Comparison of ENCODE assay signal across 33 mouse cellular contexts in genomic region chr11:113562326-113562725, GRCm38 (mm10). TPM values are rescaled to one million over a fixed set of nuclear protein-coding genes. Genes with fewer than 3 reads are reported as not detected.
A peak's percentile ranks its signal among the peaks of the same experiment; 100 is the strongest.
DNase-seq lines count a peak whose midpoint lies in the region; ATAC-seq and TF ChIP-seq lines count a peak whose summit lies in the region.
"Had no signal": no experiment of that assay in that cellular context is flagged by ENCODE, and none has a peak within 500 bp of the region (broad histone marks: within the 10 kb centered on the region; RNA-seq: fewer than 3 reads in every experiment).

No protein-coding gene starts in this region.

- no peaks in the 10 kb centered on the region for H3K36me3 ChIP-seq in kidney, embryonic 16.5 days (ENCODE audit: insufficient read depth, low read length)
- H3K36me3 ChIP-seq: embryonic facial prominence, embryonic 13.5 days; forebrain, embryonic 15.5 days; hindbrain, embryonic 15.5 days; midbrain, embryonic 12.5 days; neural tube, embryonic 12.5 days had no signal

- no peak for TF ChIP-seq CTCF in bone marrow, adult 2 months (IDR thresholded peaks at IDR 0.05; ENCODE audit: control insufficient read depth, insufficient read depth, low read length)

- no peak; the same call in 1 of the 2 replicates for ATAC-seq in kidney, embryonic 16.5 days (ENCODE audit: low FRiP score, low TSS enrichment)
- ATAC-seq: forebrain, embryonic 15.5 days; inflammation-experienced regulatory T-cells, adult 6 months; lung, postnatal 0 days had no signal

- WGBS in kidney, embryonic 16.5 days, result 83% methylated on average over 8 of the region's 8 CpGs
- 82% methylated on average over 8 of the region's 8 CpGs for WGBS in bone marrow, adult 2 months

- TF ChIP-seq POLR2A in bone marrow, adult 2 months (IDR thresholded peaks at IDR 0.05; ENCODE audit: borderline replicate concordance, control insufficient read depth, low read depth, low read length), result no peak

- DNase-seq in kidney, adult 11 months, result peak; percentile 56
- DNase-seq in kidney, adult 8-10 months, result peak; percentile 49 to 54
- peak; percentile 58 to 62 for DNase-seq in kidney, postnatal 36 days
- no peak for DNase-seq in layer of hippocampus, postnatal 14 days (ENCODE audit: low spot score in 2 of 2)
- no peak for DNase-seq in right cerebral cortex, postnatal 36 days (ENCODE audit: low spot score in 2 of 2)
- DNase-seq: adrenal gland, adult 8-10 months; cerebellum, adult 11 months; heart, adult 2 months; heart, postnatal 4 days; layer of hippocampus, adult 9-11 months; liver; lung, adult 18-20 months; lung, postnatal 4 days; right cerebral cortex, adult 18-20 months; right cerebral cortex, postnatal 4 days; thymus, adult 2 months; thymus, postnatal 4 days had no signal

- no peak overlapping the region for H3K9ac ChIP-seq in kidney, embryonic 16.5 days (replicated peaks; ENCODE audit: low read length)
- H3K9ac ChIP-seq: embryonic facial prominence, embryonic 13.5 days; forebrain, embryonic 15.5 days; heart, embryonic 12.5 days; hindbrain, embryonic 15.5 days; midbrain, embryonic 12.5 days; neural tube, embryonic 12.5 days had no signal

- no peaks in the 10 kb centered on the region for H3K27me3 ChIP-seq in kidney, embryonic 16.5 days (ENCODE audit: insufficient read depth, low read length)
- H3K27me3 ChIP-seq: embryonic facial prominence, embryonic 13.5 days; forebrain, embryonic 15.5 days; heart, embryonic 12.5 days; hindbrain, embryonic 15.5 days; megakaryocyte, embryonic 14.5 days; neural tube, embryonic 12.5 days had no signal

- no peak overlapping the region for H3K4me3 ChIP-seq in kidney, embryonic 16.5 days (ENCODE audit: low read length)
- H3K4me3 ChIP-seq in bone marrow, adult 2 months (replicated peaks; ENCODE audit: control insufficient read depth, low read depth, low read length), result no peak overlapping the region
- H3K4me3 ChIP-seq: embryonic facial prominence, embryonic 13.5 days; forebrain, embryonic 10.5 days; forebrain, embryonic 15.5 days; heart, adult 2 months; heart, embryonic 12.5 days; hindbrain, embryonic 15.5 days; megakaryocyte, embryonic 14.5 days; midbrain, embryonic 12.5 days; myocyte; neural tube, embryonic 12.5 days had no signal

- H3K4me2 ChIP-seq in kidney, embryonic 16.5 days (replicated peaks; ENCODE audit: low read depth, low read length), result no peak overlapping the region
- H3K4me2 ChIP-seq: embryonic facial prominence, embryonic 13.5 days; forebrain, embryonic 15.5 days; heart, embryonic 12.5 days; hindbrain, embryonic 15.5 days; midbrain, embryonic 12.5 days; neural tube, embryonic 12.5 days had no signal

- H3K4me1 ChIP-seq in kidney, embryonic 16.5 days (ENCODE audit: insufficient read depth, low read length), result peaks cover 20% of the 10 kb centered on the region
- no peaks in the 10 kb centered on the region for H3K4me1 ChIP-seq in bone marrow, adult 2 months (ENCODE audit: control insufficient read depth, insufficient read depth, low read length)

- H3K27ac ChIP-seq in kidney, embryonic 16.5 days (ENCODE audit: low read length), result no peak overlapping the region
- peak overlapping the region; percentile 51 for H3K27ac ChIP-seq in bone marrow, adult 2 months (ENCODE audit: control insufficient read depth, insufficient read depth, low read depth, low read length, poor library complexity)
- H3K27ac ChIP-seq: embryonic facial prominence, embryonic 13.5 days; forebrain, embryonic 10.5 days; forebrain, embryonic 15.5 days; heart, adult 2 months; hindbrain, embryonic 15.5 days; midbrain, embryonic 12.5 days; neural tube, embryonic 12.5 days had no signal

- H3K9me3 ChIP-seq in kidney, embryonic 16.5 days (ENCODE audit: low read length), result no peaks in the 10 kb centered on the region
- H3K9me3 ChIP-seq: embryonic facial prominence, embryonic 13.5 days; forebrain, embryonic 10.5 days; forebrain, embryonic 15.5 days; heart, embryonic 12.5 days; hindbrain, embryonic 15.5 days; megakaryocyte, embryonic 14.5 days; midbrain, embryonic 12.5 days; neural tube, embryonic 12.5 days had no signal

RNA-seq across cellular contexts. Expression of gene Sstr2, which starts 56.8 kb away (rescaled TPM):
- polyA plus RNA-seq in kidney, embryonic 16.5 days (2015; fragmentation: Nextera tagmentation; extraction: Ambion mirVana), result 0.36 and 0.47 TPM in 2 replicates
- polyA plus RNA-seq in bone marrow, adult 2 months (2011; ENCODE audit: insufficient read depth, insufficient read length, low replicate concordance, missing spikeins), result not detected in 2 replicates
- 10 to 100 TPM; 32.9 to 35.8 TPM for total RNA-seq in layer of hippocampus, postnatal 14 days (2021)
- total RNA-seq: gastrocnemius, adult 18-20 months; heart, adult 2 months; heart, postnatal 4 days had no signal
- polyA plus RNA-seq: G1E; heart, adult 2 months; heart, postnatal 0 days had no signal

Comparison
In these comparisons a context has a peak if more than half of its experiments do, and no peak if none do; other contexts are left out.
1. DNase-seq: peak in kidney, adult 11 months (single experiment), kidney, adult 8-10 months (2 of 2) and kidney, postnatal 36 days (2 of 2); none in layer of hippocampus, postnatal 14 days (0 of 2) and right cerebral cortex, postnatal 36 days (0 of 2).